Mouse (Mus musculus) hindbrain, embryonic 16.5 days (tissue): Measurements from ENCODE around the gene Tesc. TPM values are rescaled to one million over a fixed set of nuclear protein-coding genes. Genes with fewer than 3 reads are reported as not detected.

ENCODE experiments used
- ATAC-seq: fragments of 200-750 bp; cut with Nextera tagmentation; 2 replicates; pipeline ENCODE4 v1.8.0; 2017; ENCODE audit warnings: moderate TSS enrichment, moderate library complexity
- H3K27ac ChIP-seq: fragments of 300-500 bp; sonication (generic); 2 replicates; pipeline ENCODE4 v1.5.1; 2014; ENCODE audit warnings: low read depth, mild to moderate bottlenecking, control low read depth, low read length, moderate library complexity
- H3K27me3 ChIP-seq: fragments of 300-500 bp; sonication (generic); replicated peaks from 2 replicates; pipeline ENCODE4 v1.6.1; 2014; ENCODE audit warnings: low read length; ENCODE audit not compliant: control insufficient read depth, insufficient read depth
- H3K36me3 ChIP-seq: fragments of 300-500 bp; sonication (generic); 2 replicates; pipeline ENCODE4 v1.6.1; 2014; ENCODE audit warnings: mild to moderate bottlenecking, low read length, moderate library complexity, mixed read lengths; ENCODE audit not compliant: control insufficient read depth, insufficient read depth
- H3K4me1 ChIP-seq: fragments of 300-500 bp; sonication (generic); 2 replicates; pipeline ENCODE4 v1.6.1; 2014; ENCODE audit warnings: low read depth, low read length; ENCODE audit not compliant: control insufficient read depth, insufficient read depth
- H3K4me2 ChIP-seq: fragments of 300-500 bp; sonication (generic); 2 replicates; pipeline ENCODE4 v1.6.1; 2014; ENCODE audit warnings: mild to moderate bottlenecking, low read length, control low read depth, moderate library complexity
- H3K4me3 ChIP-seq: fragments of 300-500 bp; sonication (generic); 2 replicates; pipeline ENCODE4 v1.5.1; 2014; ENCODE audit warnings: mild to moderate bottlenecking, low read length, control low read depth, moderate library complexity
- H3K9ac ChIP-seq: fragments of 300-500 bp; sonication (generic); 2 replicates; pipeline ENCODE4 v1.6.1; 2014; ENCODE audit warnings: low read depth, mild to moderate bottlenecking, control low read depth, low read length, moderate library complexity
- H3K9me3 ChIP-seq: fragments of 300-500 bp; sonication (generic); 2 replicates; pipeline ENCODE4 v1.6.1; 2014; ENCODE audit warnings: mild to moderate bottlenecking, low read length, moderate library complexity; ENCODE audit not compliant: control insufficient read depth
- WGBS: fragments of 180-500 bp; shearing (Covaris S2); extraction: QIAGEN DNeasy Blood & Tissue Kit; methylation state at CpG from one replicate; pipeline ENCODE4 v1.1.7; 2014; 5-methylcytosine and 5-hydroxymethylcytosine counted together
- polyA plus RNA-seq: library from polyadenylated mRNA; unstranded; fragments of >200 nt; fragmentation: Nextera tagmentation; extraction: Ambion mirVana; gene quantifications from 2 replicates; pipeline ENCODE4 v1.2.1, GENCODE M21; 2015

The Tesc gene
- polyA plus RNA-seq, 1 experiment from 2014 or later = 5.4 TPM

GRCm38 (mm10) chr5:118026343-118026742, 1.2 kb upstream of the Tesc start:
- H3K4me2 ChIP-seq = no peak overlapping the region

GRCm38 (mm10) chr5:118027101-118027697, 344 bp upstream of the Tesc start:
- H3K4me3 ChIP-seq = peak overlapping the region; percentile 77
- no peaks in the 10 kb centered on the region for H3K36me3 ChIP-seq
- peak overlapping the region; percentile 100 for H3K4me2 ChIP-seq
- WGBS = 1% methylated on average over 33 of the region's 39 CpGs
- peak overlapping the region; percentile 76; the same call in 1 of the 2 replicates for H3K9ac ChIP-seq
- H3K4me1 ChIP-seq = peaks cover 30% of the 10 kb centered on the region
- H3K27ac ChIP-seq = no peak overlapping the region
- H3K9me3 ChIP-seq = no peaks in the 10 kb centered on the region
- no peak for ATAC-seq
- H3K27me3 ChIP-seq = peaks cover 36% of the 10 kb centered on the region

More at GRCm38 (mm10) chr5:118026343-118026742, 1.2 kb upstream of the Tesc start:
- ATAC-seq = no peak
- H3K36me3 ChIP-seq = no peaks in the 10 kb centered on the region
- no peak overlapping the region for H3K27ac ChIP-seq
- H3K27me3 ChIP-seq = peaks cover 36% of the 10 kb centered on the region
- WGBS = 2% methylated on average over 11 of the region's 13 CpGs
- peaks cover 30% of the 10 kb centered on the region for H3K4me1 ChIP-seq
- no peak overlapping the region for H3K9ac ChIP-seq
- H3K9me3 ChIP-seq = no peaks in the 10 kb centered on the region
- no peak overlapping the region for H3K4me3 ChIP-seq

GRCm38 (mm10) chr5:118028191-118029034, 870 bp downstream of the Tesc start:
- Histone ChIP-seq H3K27me3 (peaks cover 36% of the 10 kb centered on the region), H3K4me1 (peaks cover 30% of the 10 kb centered on the region)
- 0 out of 2 replicates have a peak, but pooled peaks have one; percentile 5 for ATAC-seq

DNA sequence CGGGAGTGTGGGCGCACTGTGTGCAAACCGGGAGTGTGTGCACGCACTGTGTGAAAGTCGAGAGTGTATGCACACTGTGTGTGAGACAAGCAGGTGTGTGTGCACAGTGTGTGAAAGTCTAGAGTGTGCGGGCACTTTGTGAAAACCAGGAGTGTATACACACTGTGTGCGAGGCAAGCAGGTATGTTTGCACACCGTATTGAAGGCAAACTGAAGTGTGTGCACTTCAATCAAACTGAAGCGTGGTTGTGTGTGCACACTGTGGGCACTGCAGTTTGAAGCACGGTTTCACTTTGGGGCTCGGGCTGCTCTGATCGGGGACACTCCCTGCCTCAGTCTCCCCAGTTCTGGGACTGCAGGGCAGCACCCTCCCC, 1.5 kb downstream of the Tesc start:
- Histone ChIP-seq H3K27ac (no peak overlapping the region), H3K9me3 (no peaks in the 10 kb centered on the region), H3K4me1 (peaks cover 30% of the 10 kb centered on the region), H3K36me3 (no peaks in the 10 kb centered on the region), H3K4me3 (peak overlapping the region; percentile 77), H3K9ac (no peak overlapping the region; the same call in none of the 2 replicates), H3K4me2 (peak overlapping the region; percentile 100), H3K27me3 (peaks cover 36% of the 10 kb centered on the region)
- 0 out of 2 replicates have a peak, but pooled peaks have one; percentile 18 for ATAC-seq
- 7% methylated on average over 12 of the region's 12 CpGs for WGBS

More at GRCm38 (mm10) chr5:118028191-118029034, 870 bp downstream of the Tesc start:
- no peaks in the 10 kb centered on the region for H3K36me3 ChIP-seq
- H3K9me3 ChIP-seq = no peaks in the 10 kb centered on the region
- H3K27ac ChIP-seq = no peak overlapping the region
- WGBS = 1% methylated on average over 68 of the region's 79 CpGs
- H3K4me2 ChIP-seq = peak overlapping the region; percentile 100
- H3K4me3 ChIP-seq = peak overlapping the region; percentile 77
- H3K9ac ChIP-seq = peak overlapping the region; percentile 76

DNA sequence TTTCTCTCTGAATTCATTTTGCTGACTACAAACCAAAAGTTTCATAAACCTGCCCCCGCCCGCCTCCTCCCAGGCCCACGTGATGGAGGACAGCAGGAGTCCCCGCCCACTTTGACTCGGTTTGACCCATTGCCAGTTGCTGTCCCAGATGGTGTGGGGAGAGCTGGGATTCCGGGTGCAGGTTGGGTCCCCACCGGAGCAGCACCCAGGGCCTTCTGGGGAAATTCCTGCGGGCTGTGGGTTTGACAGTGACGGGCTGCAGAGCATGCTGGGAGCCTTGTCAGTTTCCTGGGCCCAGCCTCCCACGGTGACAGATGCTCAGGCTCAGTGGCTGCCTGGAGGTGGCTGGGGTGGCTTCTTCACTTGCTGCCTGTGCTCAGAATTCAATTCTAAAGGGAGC, 1.9 kb downstream of the Tesc start:
- Histone ChIP-seq H3K36me3 (no peaks in the 10 kb centered on the region), H3K4me2 (peak overlapping the region; percentile 100), H3K27ac (no peak overlapping the region), H3K9me3 (no peaks in the 10 kb centered on the region), H3K27me3 (peaks cover 36% of the 10 kb centered on the region), H3K4me3 (peak overlapping the region; percentile 34), H3K9ac (peak overlapping the region; percentile 26), H3K4me1 (peaks cover 30% of the 10 kb centered on the region)
- 2% methylated on average over 10 of the region's 10 CpGs for WGBS
- ATAC-seq = no peak

DNA sequence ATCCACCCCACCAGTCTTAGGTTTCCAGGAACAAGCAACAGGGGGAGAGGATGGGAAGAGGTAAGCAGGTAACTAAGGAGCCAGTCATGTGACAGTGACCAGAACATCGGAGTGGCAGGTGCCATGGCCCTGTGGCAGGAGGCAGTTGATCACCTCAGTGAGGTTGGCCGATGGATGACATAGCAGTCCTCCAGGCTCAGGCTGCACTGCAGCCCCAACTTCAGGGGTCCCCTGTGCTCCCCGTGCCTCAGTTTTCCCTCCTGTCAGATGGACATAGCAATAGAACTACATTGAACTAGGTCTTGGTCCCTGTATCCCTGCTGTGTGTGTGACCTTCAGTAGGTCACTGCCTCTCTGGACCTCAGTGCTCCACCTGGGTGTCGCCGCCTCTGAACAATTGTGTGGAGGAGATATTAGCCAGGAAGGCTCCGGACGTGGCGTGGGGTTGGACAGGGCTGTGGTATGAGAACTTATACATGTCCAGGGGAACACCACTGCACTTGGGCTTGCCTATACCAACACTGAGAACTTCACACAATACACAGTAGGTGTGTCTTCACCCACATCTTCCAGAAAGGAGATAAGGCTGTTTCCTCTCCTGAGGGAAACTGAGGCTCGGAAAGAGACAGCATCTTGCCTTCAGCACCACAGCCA, 2.6 kb downstream of the Tesc start:
- Histone ChIP-seq H3K27me3 (peaks cover 36% of the 10 kb centered on the region), H3K4me1 (peaks cover 30% of the 10 kb centered on the region), H3K9ac (no peak overlapping the region)

GRCm38 (mm10) chr5:118031059-118031458, 3.5 kb downstream of the Tesc start:
- WGBS = 64% methylated on average over 5 of the region's 5 CpGs
- no peaks in the 10 kb centered on the region for H3K36me3 ChIP-seq
- peaks cover 36% of the 10 kb centered on the region for H3K27me3 ChIP-seq
- peaks cover 30% of the 10 kb centered on the region for H3K4me1 ChIP-seq
- H3K4me3 ChIP-seq = no peak overlapping the region
- H3K4me2 ChIP-seq = no peak overlapping the region
- ATAC-seq = no peak
- H3K9ac ChIP-seq = no peak overlapping the region
- H3K9me3 ChIP-seq = no peaks in the 10 kb centered on the region; the same call in 1 of the 2 replicates
- H3K27ac ChIP-seq = no peak overlapping the region

More for the DNA sequence above, 2.6 kb downstream of the Tesc start:
- no peak overlapping the region for H3K27ac ChIP-seq
- no peaks in the 10 kb centered on the region for H3K36me3 ChIP-seq
- no peak overlapping the region for H3K4me3 ChIP-seq
- no peak for ATAC-seq
- H3K4me2 ChIP-seq = no peak overlapping the region
- no peaks in the 10 kb centered on the region for H3K9me3 ChIP-seq
- 92% methylated on average over 9 of the region's 9 CpGs for WGBS

DNA sequence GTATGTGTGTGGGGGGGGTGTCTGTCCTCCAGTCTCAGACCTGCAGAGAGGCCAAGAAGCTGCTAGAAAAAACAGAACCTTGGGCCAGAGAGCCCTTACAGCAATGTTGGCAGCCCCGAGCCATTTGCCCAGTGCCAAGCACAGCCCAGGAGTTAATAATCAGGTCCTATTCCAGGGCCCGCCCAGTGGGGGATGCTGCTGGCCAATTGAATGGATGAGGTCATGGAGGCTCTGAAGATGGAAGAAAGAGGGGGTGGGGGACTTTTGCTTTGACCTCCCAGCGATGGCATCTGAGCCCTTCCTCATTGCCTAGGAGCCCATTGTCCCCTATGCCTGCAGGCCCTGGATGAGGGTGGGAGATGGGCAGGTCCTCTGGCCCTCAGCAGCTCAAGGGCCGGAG, 4.0 kb downstream of the Tesc start:
- H3K9me3 ChIP-seq = no peaks in the 10 kb centered on the region; the same call in 1 of the 2 replicates
- H3K36me3 ChIP-seq = no peaks in the 10 kb centered on the region
- H3K4me2 ChIP-seq = no peak overlapping the region
- H3K4me1 ChIP-seq = peaks cover 30% of the 10 kb centered on the region
- H3K9ac ChIP-seq = no peak overlapping the region
- WGBS = 26% methylated on average over 4 of the region's 4 CpGs
- no peak overlapping the region for H3K4me3 ChIP-seq
- no peak for ATAC-seq
- H3K27ac ChIP-seq = no peak overlapping the region
- peaks cover 36% of the 10 kb centered on the region for H3K27me3 ChIP-seq

GRCm38 (mm10) chr5:118033328-118033727, 5.8 kb downstream of the Tesc start:
- H3K4me3 ChIP-seq = no peak overlapping the region
- peaks cover 22% of the 10 kb centered on the region for H3K27me3 ChIP-seq
- peaks cover 18% of the 10 kb centered on the region for H3K4me1 ChIP-seq
- no peak overlapping the region for H3K4me2 ChIP-seq
- H3K36me3 ChIP-seq = no peaks in the 10 kb centered on the region
- no peak for ATAC-seq
- WGBS = 46% methylated on average over 4 of the region's 4 CpGs
- H3K9me3 ChIP-seq = no peaks in the 10 kb centered on the region; the same call in 1 of the 2 replicates
- H3K9ac ChIP-seq = no peak overlapping the region
- H3K27ac ChIP-seq = no peak overlapping the region
